Mouse (Mus musculus) MEL (cell line): Measurements from ENCODE around the gene Bpifb9a.
"Not testable (repeated sequence)": the region's sequence is repeated elsewhere in the genome, so short reads cannot be mapped to it uniquely, and the experiment has no call there.

Experiments
- CHD2 ChIP-seq: IDR thresholded peaks from 2 replicates; pipeline ENCODE4 v1.6.1; 2011; ENCODE audit warnings: low read length, improper control_type of control experiment
- EP300 ChIP-seq, 2 experiments: IDR thresholded peaks; 2 replicates each; pipeline ENCODE4 v1.6.1; 2011; ENCODE audit warnings: improper control_type of control experiment in 2 of 2, low read length in 2 of 2, low read depth in 1 of 2, mild to moderate bottlenecking in 1 of 2
- MAX ChIP-seq: IDR thresholded peaks from 2 replicates; pipeline ENCODE4 v1.6.1; 2011; ENCODE audit warnings: low read length, improper control_type of control experiment
- RCOR1 ChIP-seq: IDR thresholded peaks from 2 replicates; pipeline ENCODE4 v1.6.1; 2012; ENCODE audit warnings: low read depth, mild to moderate bottlenecking, inconsistent platforms, low read length, improper control_type of control experiment
- ZKSCAN1 ChIP-seq: IDR thresholded peaks from 2 replicates; pipeline ENCODE4 v1.6.1; 2012; ENCODE audit warnings: low read depth, mild to moderate bottlenecking, inconsistent platforms, low read length, improper control_type of control experiment, moderate library complexity

DNA sequence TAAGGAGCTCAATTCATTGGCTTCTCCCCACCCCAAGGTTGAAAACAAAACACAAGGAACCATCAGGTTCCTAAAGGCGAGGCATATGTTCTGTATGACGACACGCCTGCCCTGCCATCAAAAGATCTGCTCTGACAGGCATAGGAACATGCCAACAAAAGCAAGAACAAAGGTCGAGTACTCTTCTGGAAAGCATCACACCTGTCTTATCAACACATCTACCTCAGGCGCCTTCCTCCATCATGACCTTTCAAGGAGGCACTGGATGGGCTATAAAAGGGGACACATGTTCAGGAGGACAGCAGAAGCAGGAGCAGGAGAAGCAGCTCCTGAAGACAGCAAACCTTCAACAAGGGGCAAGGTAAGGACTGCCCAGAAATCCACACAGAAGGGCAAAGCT, at the start of gene Bpifb9a:
- not testable (repeated sequence) for TF ChIP-seq CHD2; RCOR1; ZKSCAN1; EP300 (IDR thresholded peaks at IDR 0.05; ENCODE audit: low read depth in 1 of 2, low read length in 2 of 2); MAX
